Mouse (Mus musculus): ENCODE measurements at regions not wholly inside any gene's neighbourhood (a gene's known extent, or its start where the extent isn't known, plus 50 kb on each side); places are given as distances from the start of the nearest gene placed in this dataset.

- DNase-seq (ENCODE audit: low spot score): no peak
Measured at GRCm38 (mm10) chr3:21218936-21219335, 852.0 kb upstream of the Agtr1b start.

- DNase-seq (ENCODE audit: low spot score): no peak
Measured at GRCm38 (mm10) chr3:21241184-21241583, 835.3 kb upstream of the Tbl1xr1 start.

GRCm38 (mm10) chr3:21256129-21256760, 820.2 kb upstream of the Tbl1xr1 start:
- DNase-seq (ENCODE audit: low spot score): no peak

GRCm38 (mm10) chr3:21263317-21263716, 813.1 kb upstream of the Tbl1xr1 start:
- DNase-seq (ENCODE audit: low spot score): no peak

GRCm38 (mm10) chr3:21265491-21265890, 811.0 kb upstream of the Tbl1xr1 start:
- DNase-seq (ENCODE audit: low spot score): no peak

GRCm38 (mm10) chr3:21268429-21269129, 807.9 kb upstream of the Tbl1xr1 start:
- no peak for DNase-seq (ENCODE audit: low spot score)

GRCm38 (mm10) chr3:21269130-21269440, 807.4 kb upstream of the Tbl1xr1 start:
- no peak for DNase-seq (ENCODE audit: low spot score)

GRCm38 (mm10) chr3:21270788-21271187, 805.7 kb upstream of the Tbl1xr1 start:
- no peak for DNase-seq (ENCODE audit: low spot score)

GRCm38 (mm10) chr3:21272219-21272618, 804.2 kb upstream of the Tbl1xr1 start:
- no peak for DNase-seq (ENCODE audit: low spot score)

- no peak for DNase-seq (ENCODE audit: low spot score)
Measured at GRCm38 (mm10) chr3:21292774-21293173, 783.7 kb upstream of the Tbl1xr1 start.

GRCm38 (mm10) chr3:21293308-21293707, 783.1 kb upstream of the Tbl1xr1 start:
- no peak for DNase-seq (ENCODE audit: low spot score)

GRCm38 (mm10) chr3:21294776-21295175, 781.7 kb upstream of the Tbl1xr1 start:
- no peak for DNase-seq (ENCODE audit: low spot score)

- no peak for DNase-seq (ENCODE audit: low spot score)
Measured at GRCm38 (mm10) chr3:21296581-21297110, 779.8 kb upstream of the Tbl1xr1 start.

- no peak for DNase-seq (ENCODE audit: low spot score)
Measured at GRCm38 (mm10) chr3:21325329-21325896, 751.0 kb upstream of the Tbl1xr1 start.

GRCm38 (mm10) chr3:21341916-21342315, 734.5 kb upstream of the Tbl1xr1 start:
- no peak for DNase-seq (ENCODE audit: low spot score)

GRCm38 (mm10) chr3:21343095-21343494, 733.4 kb upstream of the Tbl1xr1 start:
- no peak for DNase-seq (ENCODE audit: low spot score)

GRCm38 (mm10) chr3:21349421-21349820, 727.0 kb upstream of the Tbl1xr1 start:
- DNase-seq (ENCODE audit: low spot score): no peak

- no peak for DNase-seq (ENCODE audit: low spot score)
Measured at GRCm38 (mm10) chr3:21356150-21356549, 720.3 kb upstream of the Tbl1xr1 start.

GRCm38 (mm10) chr3:21356831-21357712, 719.4 kb upstream of the Tbl1xr1 start:
- DNase-seq (ENCODE audit: low spot score): peak; percentile 55

GRCm38 (mm10) chr3:21358068-21358467, 718.4 kb upstream of the Tbl1xr1 start:
- no peak for DNase-seq (ENCODE audit: low spot score)

GRCm38 (mm10) chr3:21361069-21361468, 715.4 kb upstream of the Tbl1xr1 start:
- no peak for DNase-seq (ENCODE audit: low spot score)

- DNase-seq (ENCODE audit: low spot score): no peak
Measured at GRCm38 (mm10) chr3:21379816-21380215, 696.6 kb upstream of the Tbl1xr1 start.

Data from layer of hippocampus, adult 9-10 months (tissue).